Mouse (Mus musculus) liver, postnatal 0 days (tissue): Measurements from ENCODE around the gene Rab11fip5. TPM values are rescaled to one million over a fixed set of nuclear protein-coding genes. Genes with fewer than 3 reads are reported as not detected.

ENCODE experiments used
- ATAC-seq: fragments of 200-750 bp; cut with Nextera tagmentation; 2 replicates; pipeline ENCODE4 v1.8.0; 2017; ENCODE audit warnings: mild to moderate bottlenecking, moderate library complexity
- DNase-seq: peaks from one replicate; pipeline ENCODE4 v3.0.0-alpha.2; 2016
- H3K27ac ChIP-seq: fragments of 300-500 bp; sonication (generic); 2 replicates; pipeline ENCODE4 v1.5.1; 2014; ENCODE audit warnings: antibody characterized with exemption, moderate library complexity, mild to moderate bottlenecking, low read depth
- H3K27me3 ChIP-seq: fragments of 300-500 bp; sonication (generic); 2 replicates; pipeline ENCODE4 v1.6.1; 2014; ENCODE audit warnings: low read length, control low read depth, mixed read lengths; ENCODE audit not compliant: insufficient read depth
- H3K36me3 ChIP-seq: fragments of 300-500 bp; sonication (generic); replicated peaks from 2 replicates; pipeline ENCODE4 v1.6.1; 2014; ENCODE audit warnings: mild to moderate bottlenecking, control low read depth, low read length, moderate library complexity, mixed read lengths; ENCODE audit not compliant: insufficient read depth
- H3K4me1 ChIP-seq: fragments of 300-500 bp; sonication (generic); 2 replicates; pipeline ENCODE4 v1.6.1; 2014; ENCODE audit warnings: antibody characterized with exemption, mild to moderate bottlenecking, control low read depth; ENCODE audit not compliant: insufficient read depth
- H3K4me2 ChIP-seq: fragments of 300-500 bp; sonication (generic); 2 replicates; pipeline ENCODE4 v1.6.1; 2014; ENCODE audit warnings: low read depth, mild to moderate bottlenecking, low read length, moderate library complexity, mixed read lengths
- H3K4me3 ChIP-seq: fragments of 300-500 bp; sonication (generic); 2 replicates; pipeline ENCODE4 v1.5.1; 2014; ENCODE audit warnings: low read depth, low read length
- H3K9ac ChIP-seq: fragments of 300-500 bp; sonication (generic); replicated peaks from 2 replicates; pipeline ENCODE4 v1.6.1; 2014; ENCODE audit warnings: mild to moderate bottlenecking, moderate library complexity
- H3K9me3 ChIP-seq: fragments of 300-500 bp; sonication (generic); 2 replicates; pipeline ENCODE4 v1.6.1; 2016; ENCODE audit warnings: mild to moderate bottlenecking, control low read depth, low read length, mixed read lengths
- CTCF ChIP-seq: sonication (generic); IDR thresholded peaks from 2 replicates; pipeline ENCODE4 v1.5.1; 2016; ENCODE audit warnings: antibody characterized with exemption, low read depth
- EP300 ChIP-seq: IDR thresholded peaks from 2 replicates; pipeline ENCODE4 v1.6.1; 2016; ENCODE audit warnings: antibody characterized with exemption, low read depth, mild to moderate bottlenecking
- WGBS: fragments of 180-500 bp; shearing (Covaris S2); extraction: QIAGEN DNeasy Blood & Tissue Kit; methylation state at CpG from one replicate; pipeline ENCODE4 v1.1.7; 2014; ENCODE audit not compliant: insufficient replicate concordance; 5-methylcytosine and 5-hydroxymethylcytosine counted together
- polyA plus RNA-seq: library from polyadenylated mRNA; unstranded; fragments of >200 nt; fragmentation: Nextera tagmentation; extraction: Ambion mirVana; gene quantifications from 2 replicates; pipeline ENCODE4 v1.2.1, GENCODE M21; 2015

The Rab11fip5 gene
- polyA plus RNA-seq, 1 experiment from 2014 or later: 1.1 TPM

- H3K9ac ChIP-seq: no peak overlapping the region
- H3K27ac ChIP-seq: no peak overlapping the region
- DNase-seq (no peak), ATAC-seq (no peak)
- H3K4me2 ChIP-seq: no peak overlapping the region
- H3K9me3 ChIP-seq: no peaks in the 10 kb centered on the region
- peaks cover 28% of the 10 kb centered on the region for H3K4me1 ChIP-seq
- 57% methylated on average over 4 of the region's 4 CpGs for WGBS
- H3K4me3 ChIP-seq: no peak overlapping the region
- no peaks in the 10 kb centered on the region for H3K36me3 ChIP-seq
- TF ChIP-seq CTCF: no peak
- TF ChIP-seq EP300: 0 out of 2 replicates have a peak, but pooled peaks have one; percentile 21
- H3K27me3 ChIP-seq: 0 out of 2 replicates have a peak, but pooled peaks cover 3% of the 10 kb centered on the region
Measured at GRCm38 (mm10) chr6:85377066-85377734, 2.8 kb upstream of the Rab11fip5 start.

GRCm38 (mm10) chr6:85374734-85375114 is 290 bp upstream of the Rab11fip5 start:
- peaks cover 20% of the 10 kb centered on the region for H3K4me1 ChIP-seq
- WGBS: 0% methylated on average over 19 of the region's 19 CpGs
- H3K27me3 ChIP-seq: 0 out of 2 replicates have a peak, but pooled peaks cover 3% of the 10 kb centered on the region
- H3K9ac ChIP-seq: no peak overlapping the region
- DNase-seq (peak; percentile 98), ATAC-seq (peak; percentile 97)
- no peaks in the 10 kb centered on the region for H3K36me3 ChIP-seq
- peak overlapping the region; percentile 72 for H3K4me3 ChIP-seq
- H3K9me3 ChIP-seq: no peaks in the 10 kb centered on the region
- peak overlapping the region; percentile 99 for H3K4me2 ChIP-seq
- no peak overlapping the region for H3K27ac ChIP-seq
- TF ChIP-seq EP300 (no peak), CTCF (no peak)

- Histone ChIP-seq H3K27ac (no peak overlapping the region), H3K27me3 (0 out of 2 replicates have a peak, but pooled peaks cover 3% of the 10 kb centered on the region), H3K4me2 (peak overlapping the region; percentile 99), H3K36me3 (no peaks in the 10 kb centered on the region), H3K4me1 (peaks cover 20% of the 10 kb centered on the region), H3K9me3 (no peaks in the 10 kb centered on the region), H3K9ac (0 out of 2 replicates have a peak overlapping the region, but pooled peaks have one; percentile 74), H3K4me3 (peak overlapping the region; percentile 72; the same call in 1 of the 2 replicates)
- no peak for TF ChIP-seq CTCF
- no peak for TF ChIP-seq EP300
- whole genome bisulfite sequencing: 80% methylated on average over 10 of the region's 10 CpGs
- DNase-seq (no peak), ATAC-seq (no peak)
Measured at GRCm38 (mm10) chr6:85373066-85373860, 1.2 kb downstream of the Rab11fip5 start.

- TF ChIP-seq CTCF (no peak), EP300 (no peak)
- H3K4me2 ChIP-seq: no peak overlapping the region
- H3K27me3 ChIP-seq: 0 out of 2 replicates have a peak, but pooled peaks cover 3% of the 10 kb centered on the region
- DNase-seq (no peak), ATAC-seq (no peak)
- no peak overlapping the region for H3K9ac ChIP-seq
- peaks cover 20% of the 10 kb centered on the region for H3K4me1 ChIP-seq
- H3K27ac ChIP-seq: no peak overlapping the region
- no peaks in the 10 kb centered on the region for H3K9me3 ChIP-seq
- WGBS: 69% methylated on average over 2 of the region's 2 CpGs
- no peaks in the 10 kb centered on the region for H3K36me3 ChIP-seq
- H3K4me3 ChIP-seq: no peak overlapping the region
Measured at GRCm38 (mm10) chr6:85372496-85372895, 1.9 kb downstream of the Rab11fip5 start.

- no peak overlapping the region for H3K27ac ChIP-seq
- TF ChIP-seq CTCF (no peak), EP300 (no peak)
- no peaks in the 10 kb centered on the region for H3K36me3 ChIP-seq
- 86% methylated on average over 6 of the region's 6 CpGs for WGBS
- ATAC-seq: no peak
- no peak for DNase-seq
- 0 out of 2 replicates have a peak, but pooled peaks cover 3% of the 10 kb centered on the region for H3K27me3 ChIP-seq
- H3K9me3 ChIP-seq: no peaks in the 10 kb centered on the region
- no peak overlapping the region for H3K4me3 ChIP-seq
- peaks cover 20% of the 10 kb centered on the region for H3K4me1 ChIP-seq
- H3K4me2 ChIP-seq: no peak overlapping the region
- H3K9ac ChIP-seq: no peak overlapping the region
Measured at GRCm38 (mm10) chr6:85371859-85372405, 2.5 kb downstream of the Rab11fip5 start.
